Mouse (Mus musculus): ENCODE measurements around the gene Nhlrc4.

GRCm38 (mm10) chr17:25914295-25914694, 30.5 kb downstream of the Nhlrc4 start:
- TF ChIP-seq CTCF (IDR thresholded peaks at IDR 0.05), result no peak
- TF ChIP-seq EP300 (IDR thresholded peaks at IDR 0.05), result no peak
